Mouse (Mus musculus) heart, adult 2 months (tissue): ENCODE measurements around the gene Lrrc17. TPM values are rescaled to one million over a fixed set of nuclear protein-coding genes. Genes with fewer than 3 reads are reported as not detected.

ENCODE experiments used
- DNase-seq, 2 experiments: peaks; one replicate each; pipeline ENCODE4 v3.0.0; 2021
- H3K27ac ChIP-seq: fragments of 200-600 bp; 2 replicates; pipeline ENCODE4 v1.8.1; 2022
- H3K27me3 ChIP-seq: fragments of 200-500 bp; 2 replicates; pipeline ENCODE4 v1.6.1; 2012; ENCODE audit warnings: mild to moderate bottlenecking, low read length, inconsistent platforms, mixed read lengths; ENCODE audit not compliant: control insufficient read depth, insufficient read depth
- H3K36me3 ChIP-seq: fragments of 200-500 bp; 2 replicates; pipeline ENCODE4 v1.6.1; 2012; ENCODE audit warnings: low read length, inconsistent platforms; ENCODE audit not compliant: control insufficient read depth, insufficient read depth
- H3K4me1 ChIP-seq: fragments of 200-500 bp; 2 replicates; pipeline ENCODE4 v1.6.1; 2011; ENCODE audit warnings: low read length; ENCODE audit not compliant: control insufficient read depth, insufficient read depth
- H3K4me3 ChIP-seq: fragments of 200-600 bp; 2 replicates; pipeline ENCODE4 v1.8.1; 2022
- H3K79me2 ChIP-seq: fragments of 200-500 bp; replicated peaks from 2 replicates; pipeline ENCODE4 v1.6.1; 2012; ENCODE audit warnings: mild to moderate bottlenecking, inconsistent platforms, low read length, moderate library complexity, mixed read lengths; ENCODE audit not compliant: control insufficient read depth, insufficient read depth
- H3K9ac ChIP-seq: fragments of 200-500 bp; 2 replicates; pipeline ENCODE4 v1.6.1; 2012; ENCODE audit warnings: low read depth, mild to moderate bottlenecking, control low read depth, inconsistent platforms, low read length, mixed read lengths
- CTCF ChIP-seq: fragments of 200-600 bp; IDR thresholded peaks from 2 replicates; pipeline ENCODE4 v1.8.1; 2022; ENCODE audit warnings: antibody characterized with exemption, mild to moderate bottlenecking, moderate library complexity
- EP300 ChIP-seq: fragments of 200-500 bp; IDR thresholded peaks from 2 replicates; pipeline ENCODE4 v1.6.1; 2011; ENCODE audit warnings: low read depth, low read length, control low read depth; ENCODE audit not compliant: insufficient read depth
- POLR2A ChIP-seq: fragments of 200-500 bp; IDR thresholded peaks from 2 replicates; pipeline ENCODE4 v1.6.1; 2011; ENCODE audit warnings: mild to moderate bottlenecking, low read depth, low read length, control low read depth; ENCODE audit not compliant: insufficient read depth
- WGBS: fragments of 180-500 bp; shearing (Covaris S2); methylation state at CpG from one replicate; pipeline ENCODE4 v1.1.7; 2018; 5-methylcytosine and 5-hydroxymethylcytosine counted together
- intact Hi-C: fragments of 180-260 bp; cut with DNase I; formaldehyde crosslinking; loops from one replicate; pipeline ENCODE4 v1.15.1; 2025
- polyA plus RNA-seq: library from polyadenylated mRNA; depleted of rRNA; stranded (reverse); fragments of >200 nt; gene quantifications from 2 replicates; pipeline ENCODE4 v1.2.3, GENCODE M21; 2012
- total RNA-seq, 2 experiments: library from RNA; stranded (reverse); gene quantifications; 2 replicates each; pipeline ENCODE4 v1.2.3; 2021

The Lrrc17 gene
- total and polyA plus RNA-seq, 3 experiments, result 2.0 to 3.1 (median 2.7) TPM

- DNase-seq, result no peak
- H3K4me1 ChIP-seq, result no peaks in the 10 kb centered on the region
- 84% methylated on average over 10 of the region's 10 CpGs for WGBS
- H3K27me3 ChIP-seq, result no peaks in the 10 kb centered on the region
- H3K79me2 ChIP-seq, result no peaks in the 10 kb centered on the region
- H3K27ac ChIP-seq, result no peak overlapping the region
- H3K9ac ChIP-seq, result no peak overlapping the region
- H3K4me3 ChIP-seq, result no peak overlapping the region
- H3K36me3 ChIP-seq, result no peaks in the 10 kb centered on the region
- TF ChIP-seq CTCF (no peak), EP300 (no peak), POLR2A (no peak)
- intact Hi-C loops, result no loop called here
Observed at GRCm38 (mm10) chr5:21500133-21500532, 43.2 kb upstream of the Lrrc17 start.

GRCm38 (mm10) chr5:21500941-21501340, 42.4 kb upstream of the Lrrc17 start:
- 90% methylated on average over 2 of the region's 2 CpGs for WGBS
- Histone ChIP-seq H3K4me1 (no peaks in the 10 kb centered on the region), H3K4me3 (no peak overlapping the region), H3K27ac (no peak overlapping the region), H3K27me3 (no peaks in the 10 kb centered on the region), H3K9ac (no peak overlapping the region), H3K79me2 (no peaks in the 10 kb centered on the region), H3K36me3 (no peaks in the 10 kb centered on the region)
- intact Hi-C loops, result no loop called here
- TF ChIP-seq EP300 (no peak), POLR2A (no peak), CTCF (no peak)
- no peak for DNase-seq

GRCm38 (mm10) chr5:21502936-21503610, 40.3 kb upstream of the Lrrc17 start:
- TF ChIP-seq POLR2A, result no peak
- TF ChIP-seq EP300, result no peak
- no peak for TF ChIP-seq CTCF
- no peak for DNase-seq
- no peak overlapping the region for H3K27ac ChIP-seq
- no peaks in the 10 kb centered on the region for H3K79me2 ChIP-seq
- H3K4me1 ChIP-seq, result no peaks in the 10 kb centered on the region
- intact Hi-C loops, result no loop called here
- H3K27me3 ChIP-seq, result no peaks in the 10 kb centered on the region
- WGBS, result 87% methylated on average over 13 of the region's 13 CpGs
- H3K9ac ChIP-seq, result no peak overlapping the region
- H3K36me3 ChIP-seq, result no peaks in the 10 kb centered on the region
- H3K4me3 ChIP-seq, result no peak overlapping the region

- Histone ChIP-seq H3K79me2 (no peaks in the 10 kb centered on the region), H3K4me1 (no peaks in the 10 kb centered on the region), H3K9ac (no peak overlapping the region), H3K36me3 (no peaks in the 10 kb centered on the region), H3K27ac (no peak overlapping the region), H3K4me3 (no peak overlapping the region), H3K27me3 (no peaks in the 10 kb centered on the region)
- intact Hi-C loops, result no loop called here
- no peak for TF ChIP-seq EP300
- TF ChIP-seq CTCF, result no peak
- TF ChIP-seq POLR2A, result no peak
- no peak for DNase-seq
- 84% methylated on average over 8 of the region's 8 CpGs for WGBS
Observed at GRCm38 (mm10) chr5:21505159-21505558, 38.2 kb upstream of the Lrrc17 start.

GRCm38 (mm10) chr5:21506887-21507286, 36.5 kb upstream of the Lrrc17 start:
- H3K36me3 ChIP-seq, result no peaks in the 10 kb centered on the region
- 53% methylated on average over 1 of the region's 1 CpGs for WGBS

GRCm38 (mm10) chr5:21509801-21510200, 33.6 kb upstream of the Lrrc17 start:
- Histone ChIP-seq H3K27me3 (no peaks in the 10 kb centered on the region), H3K4me3 (no peak overlapping the region), H3K27ac (no peak overlapping the region), H3K4me1 (no peaks in the 10 kb centered on the region), H3K36me3 (no peaks in the 10 kb centered on the region), H3K79me2 (no peaks in the 10 kb centered on the region), H3K9ac (no peak overlapping the region)
- TF ChIP-seq CTCF (no peak), EP300 (no peak), POLR2A (no peak)
- DNase-seq, result no peak
- WGBS, result 59% methylated on average over 4 of the region's 4 CpGs
- intact Hi-C loops, result no loop called here

More at GRCm38 (mm10) chr5:21506887-21507286, 36.5 kb upstream of the Lrrc17 start:
- Histone ChIP-seq H3K79me2 (no peaks in the 10 kb centered on the region), H3K27me3 (no peaks in the 10 kb centered on the region), H3K4me1 (no peaks in the 10 kb centered on the region), H3K9ac (no peak overlapping the region), H3K27ac (no peak overlapping the region), H3K4me3 (no peak overlapping the region)
- intact Hi-C loops, result no loop called here
- DNase-seq, result no peak
- TF ChIP-seq CTCF (no peak), POLR2A (no peak), EP300 (no peak)
